Mouse (Mus musculus) liver (tissue): ENCODE measurements around the gene Rab36.

Source experiments
- DNase-seq: peaks from one replicate; pipeline ENCODE4 v3.0.0-alpha.2; 2020; ENCODE audit warnings: mixed read lengths

The Rab36 gene

DNA sequence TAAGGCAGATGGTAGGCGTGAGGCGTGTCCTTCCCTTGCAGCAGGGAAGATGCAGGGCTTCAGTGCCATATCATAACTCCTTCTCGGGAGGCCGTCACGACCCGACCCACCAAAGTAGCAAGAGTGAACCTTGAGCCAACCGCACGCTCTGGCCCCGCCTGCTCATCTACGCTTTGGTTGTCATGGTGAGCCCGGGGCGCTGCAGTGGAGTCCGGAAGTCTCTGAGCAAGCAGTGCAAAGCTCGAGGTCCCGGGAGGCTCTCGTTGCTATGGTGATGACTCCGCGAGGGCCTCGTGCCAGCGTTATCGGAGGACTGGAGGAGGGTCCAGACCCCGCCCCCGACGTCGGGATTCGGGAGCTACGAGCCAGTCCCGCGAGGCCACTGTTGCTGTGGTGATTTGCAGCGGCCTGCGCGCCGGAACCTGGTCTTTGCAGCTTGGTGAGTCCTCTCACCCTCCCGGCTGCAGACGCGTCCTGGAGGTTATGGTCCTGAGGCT, at the start of gene Rab36:
Gene Rab36 (plus strand): TSS at position 176 of the 497 bp plus-strand sequence.
- DNase-seq = peak; percentile 89

DNA sequence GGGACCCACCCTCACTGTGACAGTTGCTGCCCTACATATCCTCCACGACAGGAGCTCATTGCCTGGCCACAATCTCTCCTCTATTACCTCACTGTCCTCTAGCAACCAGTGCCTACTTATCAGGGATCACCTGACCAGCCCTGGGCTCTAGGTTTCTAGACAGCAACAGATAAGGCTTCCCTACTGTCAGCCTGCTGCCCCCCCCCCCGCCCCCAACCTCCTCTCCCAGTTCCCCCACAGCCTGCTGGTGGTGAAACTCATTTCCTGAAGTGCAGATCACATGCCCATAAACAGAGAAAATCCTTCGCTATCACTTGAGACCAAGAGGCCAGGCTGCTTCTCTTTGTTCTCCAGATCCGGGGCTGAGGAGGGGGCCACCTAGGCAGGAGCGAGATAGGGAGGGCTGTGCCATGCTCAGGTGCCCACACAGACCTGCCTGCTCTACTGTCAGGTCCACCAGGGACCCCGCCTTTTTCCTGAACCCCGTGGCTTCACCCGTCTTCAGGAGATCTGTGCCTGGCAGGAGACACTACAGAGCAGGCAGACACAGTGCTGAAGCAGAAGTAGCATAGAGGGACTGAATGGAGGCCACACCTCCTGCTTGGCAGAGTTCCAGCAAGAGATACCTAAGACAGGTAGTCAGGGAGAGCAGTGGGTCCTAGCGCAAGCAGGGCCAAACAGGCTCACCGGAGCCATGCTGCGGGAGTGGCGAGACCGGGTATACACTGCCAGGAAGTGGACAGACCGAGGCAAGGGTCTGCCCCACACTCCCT, 49.0 kb upstream of the Rab36 start:
- DNase-seq = peak; percentile 34

- DNase-seq = no peak
Observed at GRCm38 (mm10) chr10:74989814-74990213, 47.0 kb upstream of the Rab36 start.

DNA sequence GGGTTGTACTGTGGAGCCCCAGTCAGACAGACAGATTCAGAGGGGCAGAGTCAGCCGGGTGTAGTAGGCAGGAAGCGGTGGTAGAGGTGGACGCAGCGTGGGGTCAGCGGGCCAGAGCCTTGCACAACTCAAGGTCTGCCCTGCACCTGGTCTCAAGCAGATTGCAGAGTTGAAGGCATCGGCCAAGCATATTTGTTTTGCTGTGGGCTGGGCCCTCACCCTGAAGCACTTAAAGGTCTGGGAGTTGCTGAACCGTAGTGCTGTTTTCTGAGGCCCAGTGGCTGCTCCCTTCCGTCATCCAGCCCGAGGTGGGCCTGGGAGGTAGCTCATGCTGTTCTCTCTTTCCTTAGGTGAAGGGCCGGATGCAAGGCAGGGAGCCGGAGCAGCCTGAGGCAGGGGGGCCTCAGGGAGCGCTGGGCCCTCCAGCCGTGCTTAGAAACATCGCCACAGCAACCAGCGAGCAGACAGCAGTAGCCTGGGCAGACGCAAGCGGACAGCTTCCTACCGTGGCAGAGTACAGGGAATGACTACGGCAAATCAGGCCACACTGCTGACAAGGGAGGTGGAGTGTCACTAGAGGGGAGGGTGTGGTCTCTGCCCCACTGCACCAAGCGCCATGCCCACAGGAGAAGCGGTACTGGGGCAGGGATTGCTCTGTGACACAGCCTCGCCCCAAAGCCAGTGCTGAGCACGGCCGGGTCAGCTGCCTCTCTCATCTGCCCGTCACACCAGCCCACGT, 46.1 kb upstream of the Rab36 start:
- DNase-seq = no peak

GRCm38 (mm10) chr10:74994863-74995262, 42.0 kb upstream of the Rab36 start:
- no peak for DNase-seq

- DNase-seq = no peak
Observed at GRCm38 (mm10) chr10:74995377-74995776, 41.5 kb upstream of the Rab36 start.

DNA sequence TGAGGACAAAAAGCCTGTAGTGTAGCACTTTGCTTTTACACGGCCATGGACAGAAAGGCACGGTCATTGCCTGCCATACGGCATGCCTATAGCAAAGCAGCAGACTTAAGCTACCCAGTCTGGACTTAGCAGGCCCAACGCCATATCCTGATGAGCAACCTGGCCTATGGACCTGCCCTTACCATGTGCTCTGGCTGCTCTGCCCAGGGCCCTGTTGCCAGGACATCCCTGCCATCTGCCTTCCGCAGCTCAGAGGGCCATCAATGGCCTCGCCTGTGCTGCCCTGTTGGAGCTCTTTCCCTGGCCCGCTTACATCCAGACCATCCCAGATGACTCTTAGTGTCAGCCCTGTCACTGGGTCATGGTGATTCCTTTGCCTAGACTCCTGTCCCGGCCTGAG, 35.5 kb upstream of the Rab36 start:
- no peak for DNase-seq

GRCm38 (mm10) chr10:75004067-75004466, 32.8 kb upstream of the Rab36 start:
- DNase-seq = no peak

- no peak for DNase-seq
Observed at GRCm38 (mm10) chr10:75006889-75007662, 29.8 kb upstream of the Rab36 start.

DNA sequence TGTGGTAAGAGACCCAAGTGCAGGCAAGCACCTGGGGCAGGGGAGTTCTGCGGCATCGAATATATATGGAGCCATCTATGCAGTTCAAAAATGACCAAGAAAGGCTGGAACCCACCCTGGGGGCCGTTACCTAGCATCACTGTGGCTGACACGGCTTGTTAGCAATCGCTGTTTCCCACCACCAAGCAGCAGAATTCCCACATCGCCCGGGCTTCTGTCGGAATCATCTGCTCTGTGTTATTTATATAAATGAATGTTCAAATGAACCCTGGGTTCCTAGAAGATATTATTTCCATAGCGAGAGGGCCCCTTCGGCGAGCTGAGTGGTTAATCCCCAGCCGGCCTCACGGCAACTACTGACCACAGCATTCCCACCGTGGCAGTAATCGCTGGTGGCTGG, 26.2 kb upstream of the Rab36 start:
- no peak for DNase-seq

DNA sequence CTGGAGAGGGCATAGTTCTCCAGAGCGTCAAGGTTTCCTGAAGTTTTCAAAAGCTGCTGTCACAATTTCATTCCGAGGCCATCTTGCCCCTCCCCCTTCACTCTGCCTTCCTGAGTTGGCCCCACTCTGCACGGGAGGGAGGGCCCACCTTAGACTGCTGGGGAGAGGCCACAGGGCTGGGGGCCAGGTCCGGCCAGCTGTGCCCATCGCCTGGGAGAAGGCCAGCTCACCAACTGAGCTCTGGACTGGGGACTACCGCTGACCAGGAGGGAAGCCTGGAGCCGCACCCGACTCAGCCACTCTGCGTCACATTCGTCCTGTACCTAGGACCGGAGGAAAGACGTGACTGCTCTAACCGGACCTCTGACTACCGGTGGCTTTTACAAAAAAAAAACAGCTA, 21.4 kb upstream of the Rab36 start:
- no peak for DNase-seq

- no peak for DNase-seq
Observed at GRCm38 (mm10) chr10:75016481-75016880, 20.4 kb upstream of the Rab36 start.

DNA sequence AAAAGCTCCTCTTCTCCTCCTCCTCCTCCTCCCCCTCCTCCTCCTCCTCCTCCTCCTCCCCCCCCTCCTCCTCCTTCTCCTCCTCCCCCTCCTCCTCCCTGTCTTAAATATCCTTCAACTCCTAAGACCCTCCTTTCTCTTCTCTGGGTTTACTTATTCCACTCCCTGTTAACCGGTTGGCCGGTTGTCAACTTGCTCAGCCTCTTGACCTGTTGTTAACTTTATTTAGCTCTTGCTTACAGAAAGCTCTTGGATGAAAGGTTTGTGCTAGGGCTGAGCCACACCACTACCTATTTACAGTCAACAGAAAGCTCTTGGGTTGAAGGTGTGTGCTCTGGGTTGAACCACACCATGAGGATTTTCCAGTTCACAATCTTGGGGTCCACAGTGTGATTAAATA, 16.6 kb upstream of the Rab36 start:
- no peak for DNase-seq

DNA sequence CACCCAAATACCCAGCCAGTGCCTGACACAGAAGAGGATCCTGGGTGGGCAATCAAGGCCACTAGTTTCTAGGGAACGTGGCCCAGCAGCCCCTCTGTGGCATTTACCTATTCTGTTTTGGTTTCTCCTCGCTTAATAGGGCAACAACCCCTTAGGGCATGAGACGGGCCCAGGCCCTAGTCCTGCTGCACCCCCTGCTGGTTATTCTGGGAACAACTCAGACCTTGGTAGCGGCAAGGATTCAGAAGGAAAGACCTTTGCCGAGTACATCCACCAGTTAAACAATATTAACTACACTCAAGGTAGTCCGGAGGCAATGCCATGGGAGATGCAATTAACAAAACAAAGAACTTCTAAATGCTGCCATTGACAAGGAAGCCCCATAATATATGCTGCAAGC, 15.7 kb upstream of the Rab36 start:
- peak; percentile 62 for DNase-seq

DNA sequence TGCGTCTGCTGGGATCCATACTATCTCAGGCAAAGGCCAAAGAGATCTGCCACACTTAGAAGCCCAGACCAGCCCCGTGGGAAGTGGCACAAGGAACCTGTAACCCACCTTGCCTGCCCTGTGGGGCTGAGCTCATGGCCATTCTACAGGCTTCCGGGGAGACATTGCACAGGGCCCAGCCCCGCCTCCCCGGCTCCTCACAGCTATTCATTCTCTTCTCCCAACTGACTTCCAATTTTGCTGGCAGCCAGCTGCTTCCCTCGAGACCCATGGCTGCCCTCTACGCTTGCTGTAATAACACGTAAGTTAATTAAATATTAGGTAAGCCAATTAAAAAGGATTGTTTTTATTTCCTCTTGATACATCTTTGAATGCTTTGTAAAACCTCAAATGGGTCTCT, 10.4 kb upstream of the Rab36 start:
- no peak for DNase-seq

DNA sequence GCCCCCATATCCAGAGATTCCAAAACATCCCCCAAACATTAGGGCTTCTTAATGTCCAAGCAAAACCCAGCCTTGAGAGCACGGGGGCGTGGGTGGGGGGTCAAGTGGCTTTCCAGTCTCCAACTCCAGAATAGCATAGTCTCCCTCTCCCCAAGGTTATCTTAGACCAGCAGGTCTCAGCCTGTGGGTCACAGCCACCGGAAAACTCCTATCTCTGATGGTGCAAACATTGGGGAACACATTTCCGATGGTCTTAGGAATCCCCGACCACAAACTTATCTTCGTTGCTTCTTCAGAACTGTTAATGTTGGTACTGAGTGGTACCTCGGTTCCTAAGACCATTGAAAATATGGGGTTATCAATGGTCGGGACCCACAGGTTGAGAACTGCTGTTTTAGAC, 8.1 kb upstream of the Rab36 start:
- DNase-seq = no peak

DNA sequence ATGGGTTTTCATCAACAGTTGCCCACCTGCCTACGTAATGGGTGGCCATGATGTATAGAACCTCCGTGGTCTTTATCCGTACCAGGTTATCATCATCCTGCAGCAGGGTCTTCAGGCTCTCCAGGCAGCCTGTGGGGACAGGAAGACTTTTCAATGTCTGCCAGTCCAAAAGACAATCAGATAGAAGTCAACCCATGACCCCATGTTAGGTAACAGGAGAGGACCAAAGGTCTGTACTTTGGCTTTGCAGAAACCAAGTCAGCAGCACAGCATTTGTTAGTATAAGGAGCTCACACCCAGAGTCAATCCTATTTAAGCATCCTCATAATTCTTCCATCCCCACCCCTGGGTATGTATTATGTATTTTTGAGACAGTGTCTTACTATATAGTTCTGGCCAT, 7.2 kb upstream of the Rab36 start:
- DNase-seq = no peak

- DNase-seq = no peak
Observed at GRCm38 (mm10) chr10:75030234-75030633, 6.6 kb upstream of the Rab36 start.

GRCm38 (mm10) chr10:75031345-75032114, 5.3 kb upstream of the Rab36 start:
- DNase-seq = no peak

GRCm38 (mm10) chr10:75032395-75032794, 4.5 kb upstream of the Rab36 start, which contains the start of gene Rsph14:
Rsph14 (minus strand) TSS chr10:75032586.
- DNase-seq = no peak

DNA sequence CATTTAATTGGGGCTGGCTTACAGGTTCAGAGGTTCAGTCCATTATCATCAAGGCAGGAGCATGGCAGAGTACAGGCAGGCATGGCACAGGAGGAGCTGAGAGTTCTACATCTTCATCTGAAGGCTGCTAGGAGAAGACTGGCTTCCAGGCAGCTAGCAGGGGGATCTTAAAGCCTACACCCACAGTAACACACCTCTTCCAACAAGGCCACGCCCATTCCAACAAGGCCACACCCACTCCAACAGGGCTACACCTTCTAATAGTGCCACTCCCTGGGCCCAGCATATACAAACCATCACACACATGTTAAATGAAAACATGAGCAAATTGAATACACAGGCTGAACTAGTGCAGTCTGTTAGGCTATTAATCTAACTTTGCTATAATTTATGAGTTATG, 5.2 kb downstream of the Rab36 start:
- DNase-seq = peak; percentile 68

DNA sequence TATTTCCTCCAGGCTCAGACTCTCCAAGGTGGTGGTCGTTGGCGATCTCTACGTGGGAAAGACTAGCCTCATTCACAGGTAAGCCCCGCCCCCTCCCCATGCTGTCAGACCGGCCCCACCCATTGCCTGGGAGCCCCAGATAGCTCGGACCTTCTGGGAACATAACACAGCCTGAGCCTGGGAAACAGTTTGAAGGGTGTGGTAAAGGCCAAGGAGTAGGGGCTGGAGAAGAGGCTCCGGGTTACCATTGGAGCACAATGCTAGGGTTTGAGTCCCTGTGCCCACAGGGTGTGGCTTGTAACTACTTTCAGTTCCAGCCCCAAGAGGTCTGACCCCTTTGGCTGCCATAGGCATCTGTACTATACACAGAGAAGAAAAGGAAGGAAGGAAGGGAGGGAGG, 7.6 kb downstream of the Rab36 start:
- peak; percentile 56 for DNase-seq

GRCm38 (mm10) chr10:75045831-75046230, 9.0 kb downstream of the Rab36 start:
- DNase-seq = no peak
